Mouse (Mus musculus) cortical plate, adult 2 months (tissue): ENCODE data around the gene Fos.

Experiments
- CTCF ChIP-seq: fragments of 200-500 bp; IDR thresholded peaks from 2 replicates; pipeline ENCODE4 v1.5.1; 2011; ENCODE audit warnings: mild to moderate bottlenecking, control low read depth, low read length; ENCODE audit not compliant: insufficient read depth; ENCODE audit errors: extremely low read depth
- POLR2A ChIP-seq: fragments of 200-500 bp; IDR thresholded peaks from 2 replicates; pipeline ENCODE4 v1.6.1; 2011; ENCODE audit warnings: mild to moderate bottlenecking, low read length, control low read depth; ENCODE audit not compliant: insufficient read depth; ENCODE audit errors: extremely low read depth

- TF ChIP-seq CTCF: peak; percentile 63
- TF ChIP-seq POLR2A: no peak
Measured at GRCm38 (mm10) chr12:85492084-85492645, 18.5 kb downstream of the Fos start.
